Mouse (Mus musculus) brain, embryonic 14.5 days (tissue): ENCODE results near the gene Itpr1.

Source experiments
- CTCF ChIP-seq: fragments of 200-500 bp; IDR thresholded peaks from 2 replicates; pipeline ENCODE4 v1.5.1; 2012; ENCODE audit warnings: inconsistent platforms, mild to moderate bottlenecking, moderate library complexity, borderline replicate concordance; ENCODE audit not compliant: insufficient read depth, insufficient read length; ENCODE audit errors: extremely low read depth
- POLR2A ChIP-seq: fragments of 200-500 bp; IDR thresholded peaks from 2 replicates; pipeline ENCODE4 v1.6.1; 2012; ENCODE audit warnings: mild to moderate bottlenecking, inconsistent platforms, borderline replicate concordance; ENCODE audit not compliant: poor library complexity, insufficient read depth, insufficient read length, severe bottlenecking; ENCODE audit errors: extremely low read depth

GRCm38 (mm10) chr6:108491969-108492368 is 279.1 kb downstream of the Itpr1 start:
- TF ChIP-seq CTCF (no peak), POLR2A (no peak)
